Mouse (Mus musculus): ENCODE results near the gene Ext2.

The Ext2 gene

DNA sequence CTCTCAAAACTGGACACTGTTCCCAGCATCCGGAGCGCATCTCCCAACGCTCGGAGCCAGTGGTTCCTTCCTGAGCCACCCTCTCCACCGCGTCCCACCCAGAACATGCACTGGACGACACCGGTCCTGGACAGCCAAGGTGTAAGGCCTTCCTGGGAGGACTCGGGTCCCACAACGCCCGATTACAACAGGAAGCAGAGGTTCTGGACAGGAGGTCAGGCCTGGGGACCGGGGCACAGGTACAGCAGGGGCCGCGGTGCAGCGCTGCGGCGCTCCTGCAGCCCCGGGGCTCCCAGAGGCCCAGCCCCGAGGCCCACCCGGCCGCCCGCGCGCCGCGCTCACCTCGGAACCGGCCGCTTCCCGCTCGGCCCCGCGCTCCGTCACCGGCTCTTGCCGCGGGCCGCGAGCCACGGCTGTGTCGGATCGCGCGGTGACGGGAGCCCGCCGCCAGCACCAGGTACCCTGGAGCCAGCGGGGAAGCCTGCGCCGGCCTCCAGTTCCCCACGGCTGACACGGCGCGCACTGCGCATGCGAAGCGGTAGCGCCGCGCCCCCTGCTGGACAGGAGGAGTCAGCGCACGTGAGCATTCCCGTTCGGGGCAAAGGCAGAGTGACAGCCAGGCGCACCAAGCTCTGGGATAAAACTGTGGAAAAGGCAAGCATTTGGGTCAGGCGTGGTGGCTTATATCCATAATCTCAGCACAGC, at the start of gene Ext2:
TSS of gene Ext2 (minus strand) at position 524 of the 705 bp plus-strand sequence.
- peak; percentile 96 for DNase-seq (ENCODE audit: low read depth)

DNA sequence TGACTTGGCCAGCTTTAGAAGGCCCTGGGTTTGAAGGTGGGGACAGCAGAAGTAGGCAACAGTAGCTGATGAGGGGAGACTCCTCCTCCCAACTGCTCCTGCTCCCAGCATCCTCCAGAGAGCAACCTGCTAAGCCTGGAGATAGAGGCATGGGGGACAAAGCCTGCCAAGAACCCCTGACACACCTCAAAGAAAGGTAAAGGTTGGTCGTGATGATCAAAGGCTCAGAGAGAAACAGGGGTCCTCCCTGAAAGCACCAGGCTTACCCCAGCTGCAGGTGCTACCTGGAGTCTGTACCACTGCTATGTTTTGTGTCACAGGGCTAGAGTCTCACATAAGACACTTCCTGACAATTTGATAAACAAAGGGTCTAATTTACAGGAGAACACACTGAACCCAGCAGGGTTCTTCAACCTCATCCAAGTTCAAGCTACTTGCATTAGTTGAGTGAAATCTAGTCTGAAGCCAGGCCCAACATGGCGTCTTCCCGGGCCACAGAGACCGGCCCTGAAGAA, 49.1 kb upstream of the Ext2 start:
- DNase-seq (ENCODE audit: low read depth): no peak

DNA sequence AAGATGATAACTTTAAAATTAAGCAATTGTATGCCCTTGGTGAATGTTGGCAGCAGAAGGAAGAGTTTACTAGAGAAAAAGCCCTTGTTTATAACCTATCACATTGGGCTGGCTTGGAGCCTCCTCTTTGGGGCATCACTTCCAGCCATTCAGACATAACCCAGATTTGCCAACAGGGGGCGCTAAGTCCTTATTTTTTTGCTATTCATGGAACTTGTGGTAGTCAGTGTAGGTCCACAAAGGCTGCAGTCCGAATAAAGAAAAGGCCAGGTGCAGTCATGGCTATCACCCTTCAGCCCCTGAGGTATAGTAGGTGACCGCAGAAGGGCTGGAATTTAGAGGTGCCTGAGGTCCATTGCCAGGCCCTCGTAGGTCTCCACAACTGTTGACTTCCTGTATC, 48.5 kb upstream of the Ext2 start:
- peak; percentile 87 for DNase-seq (ENCODE audit: low read depth)

DNA sequence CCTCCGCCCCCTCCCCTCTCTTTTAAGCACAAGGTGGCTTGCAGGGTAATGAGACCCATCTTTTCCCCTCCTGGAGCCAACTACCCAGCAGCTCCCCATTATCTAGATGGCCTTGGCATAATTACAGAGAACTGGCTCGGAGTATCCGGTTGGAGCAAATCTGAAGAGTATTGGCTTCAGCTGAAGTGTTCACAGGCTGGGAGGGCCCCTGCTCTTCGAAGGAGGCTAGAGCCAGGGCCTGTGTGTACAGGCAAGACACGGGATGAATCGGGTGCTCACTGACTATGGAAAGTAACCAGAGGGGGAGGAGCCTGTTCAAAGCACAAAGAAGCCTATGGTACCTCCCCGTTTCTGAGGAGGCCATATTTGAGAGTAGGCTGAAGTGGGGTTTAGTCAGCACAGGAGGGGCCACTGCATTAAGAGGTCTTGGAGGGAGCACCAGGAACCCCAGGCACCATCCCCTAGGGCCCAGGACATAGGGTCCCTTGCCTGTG, 46.8 kb upstream of the Ext2 start, which contains the start of gene Accsl:
TSS of gene Accsl (minus strand) at position 51 of the 494 bp plus-strand sequence.
- DNase-seq (ENCODE audit: low read depth): peak; percentile 41

DNA sequence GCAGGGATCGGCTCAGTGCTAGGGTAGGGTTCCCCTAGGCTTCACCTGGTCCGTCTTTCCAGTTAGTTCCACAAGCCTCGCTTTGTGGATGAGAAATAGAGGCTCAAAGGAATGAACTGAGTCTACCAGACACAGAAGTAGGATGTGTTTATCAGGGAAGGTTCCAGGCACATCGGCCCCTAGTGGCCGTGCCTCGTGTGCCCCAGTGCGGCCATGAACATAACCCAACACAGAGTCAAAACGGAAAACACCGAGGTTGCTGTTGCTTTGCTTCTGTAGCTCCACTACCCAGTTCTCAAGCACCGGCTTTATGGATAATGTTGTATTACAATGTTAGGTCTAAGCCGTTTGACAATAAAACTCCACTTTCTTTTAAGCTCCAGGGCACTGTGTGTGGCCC, 46.2 kb upstream of the Ext2 start:
- DNase-seq (ENCODE audit: low read depth): no peak

DNA sequence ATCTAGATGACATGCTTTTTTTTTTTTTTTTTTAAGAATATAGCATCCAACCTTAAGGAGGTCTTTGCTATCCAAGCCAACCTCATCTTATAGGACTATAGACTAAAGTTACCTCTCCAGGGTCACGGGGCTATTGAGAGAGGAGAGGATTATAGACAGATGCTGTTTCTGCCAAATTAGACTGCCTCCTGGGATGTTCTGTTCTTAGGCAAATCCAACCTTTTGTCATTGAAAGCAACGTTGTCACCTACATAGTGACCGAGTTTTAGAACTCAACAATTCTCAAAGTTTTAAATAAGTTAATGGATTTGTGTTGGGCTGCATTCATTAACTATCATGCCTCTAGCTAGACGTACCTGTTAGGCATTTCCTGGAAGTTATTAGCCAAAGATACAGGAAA, 40.9 kb upstream of the Ext2 start:
- DNase-seq (ENCODE audit: low read depth): no peak

DNA sequence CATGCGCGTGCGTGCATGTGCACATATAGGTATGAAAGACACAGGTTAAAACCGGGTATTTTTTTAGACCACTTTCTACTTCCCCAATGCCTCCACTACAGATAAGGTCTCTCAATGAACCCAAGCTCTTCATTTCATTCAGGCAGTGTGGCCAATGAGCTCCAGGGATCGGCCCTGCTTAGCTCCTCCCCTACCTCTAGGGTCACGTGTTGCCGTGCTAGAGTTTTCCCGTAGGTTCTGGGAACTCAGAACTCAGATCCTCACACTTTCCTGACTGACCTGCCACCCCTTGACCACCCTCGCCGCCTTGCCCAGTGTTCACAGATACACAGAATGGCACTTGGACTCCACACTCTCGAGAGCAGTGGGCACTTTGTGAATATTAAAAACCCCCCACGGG, 36.5 kb upstream of the Ext2 start:
- DNase-seq (ENCODE audit: low read depth): no peak

DNA sequence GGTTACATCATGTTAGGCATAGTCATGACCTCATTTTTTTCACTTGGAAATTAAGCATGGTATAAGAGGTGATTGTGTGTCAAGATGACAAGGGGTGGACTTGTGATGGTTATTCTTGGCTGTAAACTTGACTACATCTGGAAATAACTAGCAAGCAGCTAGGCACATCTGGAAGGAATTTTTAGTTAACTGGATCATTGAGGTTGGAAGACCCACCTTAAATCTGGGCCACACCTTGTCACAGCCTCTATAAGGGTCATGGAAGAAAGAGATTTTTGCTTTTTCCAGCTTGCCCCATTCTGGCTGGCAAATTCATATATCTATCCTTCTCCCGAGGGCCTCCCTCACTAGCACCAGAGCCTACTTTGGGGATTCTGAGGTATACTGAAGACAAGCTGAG, 28.9 kb upstream of the Ext2 start:
- DNase-seq (ENCODE audit: low read depth): peak; percentile 13

DNA sequence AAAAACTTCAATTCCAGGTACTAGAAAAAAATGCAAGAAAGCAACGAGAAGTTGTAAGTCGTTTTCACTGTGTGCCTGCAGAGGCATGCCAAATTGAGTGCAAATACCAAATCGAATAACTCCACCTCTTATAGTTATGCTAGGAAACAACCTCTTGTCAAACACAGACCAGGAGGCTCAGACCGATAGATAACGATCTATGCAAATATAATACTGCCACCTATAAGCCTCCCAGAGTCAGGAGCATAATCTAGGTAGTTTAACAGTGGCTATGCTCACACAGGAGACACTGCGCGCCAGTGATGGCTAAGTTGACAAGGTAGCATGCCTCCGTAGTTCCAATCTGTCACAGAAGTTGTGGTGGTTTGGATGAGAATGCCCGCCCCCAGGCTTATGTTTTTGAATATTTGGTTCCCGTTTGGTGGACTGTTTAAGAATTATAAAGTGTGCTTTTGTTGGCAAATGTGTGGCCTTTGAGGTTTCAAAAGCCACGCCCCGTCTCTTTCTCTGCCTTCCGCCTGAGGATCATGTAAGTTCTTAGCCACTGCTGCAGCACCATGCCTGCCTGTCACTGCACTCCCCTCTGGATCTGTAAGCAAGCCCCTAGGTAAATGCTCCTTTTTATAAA, 28.1 kb upstream of the Ext2 start:
- DNase-seq (ENCODE audit: low read depth): peak; percentile 11

DNA sequence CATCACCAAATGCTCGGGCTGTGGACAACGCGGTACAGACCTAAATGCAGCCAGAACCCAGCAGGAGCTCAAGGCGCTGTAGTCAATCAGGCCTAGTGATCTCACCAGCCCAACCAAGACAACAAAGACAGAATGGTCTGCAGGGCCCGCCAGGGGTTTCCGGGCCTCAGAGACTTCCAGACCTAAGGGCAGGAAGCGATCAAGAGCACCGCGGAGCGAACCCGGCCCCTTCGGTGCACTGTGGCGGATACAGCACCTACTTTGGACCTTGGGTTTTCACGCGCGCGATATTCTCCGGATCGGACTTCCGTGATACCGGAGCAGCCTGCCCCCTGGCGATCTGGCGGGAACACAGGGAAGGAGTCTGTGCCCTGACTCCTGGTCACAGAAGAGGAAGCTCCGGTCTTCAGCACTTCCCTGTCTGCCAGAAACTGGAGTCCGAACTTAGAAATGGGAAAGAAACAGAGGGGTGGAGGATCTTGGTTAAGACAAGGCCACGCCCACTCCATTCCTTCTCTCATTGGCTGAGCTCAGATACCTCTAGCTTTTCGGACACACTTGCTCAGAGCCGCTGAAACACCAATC, 27.2 kb upstream of the Ext2 start, which contains the start of gene Accs:
TSS of gene Accs (minus strand) at position 439 of the 585 bp plus-strand sequence.
- DNase-seq (ENCODE audit: low read depth): peak; percentile 89

DNA sequence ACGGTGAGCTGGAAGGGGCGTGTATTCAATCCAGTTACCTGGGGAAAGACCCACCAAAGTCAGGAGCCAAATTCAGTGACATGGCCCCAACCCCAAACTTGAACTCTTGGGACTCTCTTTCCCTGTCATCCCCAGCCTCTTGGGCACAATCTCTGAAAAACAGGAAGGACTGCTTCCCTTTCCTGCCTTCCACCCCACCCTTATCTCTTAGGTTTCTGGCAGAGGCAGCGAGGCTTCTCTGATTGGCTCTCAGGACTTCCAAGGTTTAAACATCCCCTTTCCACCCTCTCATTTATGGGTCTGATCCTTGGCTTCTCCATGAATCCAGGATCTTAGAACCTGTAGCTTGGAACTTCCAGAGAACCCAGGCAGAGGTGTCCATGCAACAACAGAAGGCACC, 19.0 kb upstream of the Ext2 start:
- no peak for DNase-seq (ENCODE audit: low read depth)

DNA sequence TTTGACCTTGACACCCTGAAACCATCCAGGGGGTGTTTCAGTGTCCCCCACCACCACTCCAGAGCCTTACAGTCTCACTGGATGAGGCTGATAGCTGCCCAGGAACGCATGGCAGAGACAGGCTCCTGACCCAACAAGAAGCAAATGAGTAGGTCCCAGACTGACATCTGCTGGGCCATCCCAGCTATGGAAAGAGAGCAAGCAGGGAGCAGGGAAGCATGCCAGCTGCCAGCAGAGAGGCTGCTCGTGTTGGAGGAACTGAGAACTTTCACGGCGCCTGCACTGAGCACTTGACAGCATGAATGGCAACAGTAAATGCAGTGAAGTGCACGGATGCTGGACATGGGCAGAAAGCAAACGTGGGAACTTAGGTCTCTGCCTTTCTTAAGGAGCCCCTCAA, 17.7 kb upstream of the Ext2 start:
- no peak for DNase-seq (ENCODE audit: low read depth)

DNA sequence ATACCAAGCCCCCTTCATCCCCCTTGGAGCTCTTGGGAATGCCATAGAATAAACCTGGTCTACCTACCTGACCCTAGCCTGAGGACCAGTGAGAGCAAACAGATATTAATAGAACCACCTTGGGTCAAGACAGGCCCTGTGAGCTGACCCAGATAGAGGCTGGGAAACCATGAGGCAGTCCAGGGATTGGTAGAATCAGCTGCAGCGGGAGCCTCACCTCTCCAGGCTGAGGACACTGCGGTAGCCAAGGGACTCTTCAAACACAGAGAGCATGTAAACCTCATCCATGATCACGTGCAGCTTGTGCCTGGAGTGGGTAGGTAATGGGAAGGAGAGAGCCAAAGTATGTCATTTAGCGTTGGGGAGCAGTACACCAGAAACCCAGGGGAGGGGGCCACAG, 16.6 kb upstream of the Ext2 start:
- no peak for DNase-seq (ENCODE audit: low read depth)

DNA sequence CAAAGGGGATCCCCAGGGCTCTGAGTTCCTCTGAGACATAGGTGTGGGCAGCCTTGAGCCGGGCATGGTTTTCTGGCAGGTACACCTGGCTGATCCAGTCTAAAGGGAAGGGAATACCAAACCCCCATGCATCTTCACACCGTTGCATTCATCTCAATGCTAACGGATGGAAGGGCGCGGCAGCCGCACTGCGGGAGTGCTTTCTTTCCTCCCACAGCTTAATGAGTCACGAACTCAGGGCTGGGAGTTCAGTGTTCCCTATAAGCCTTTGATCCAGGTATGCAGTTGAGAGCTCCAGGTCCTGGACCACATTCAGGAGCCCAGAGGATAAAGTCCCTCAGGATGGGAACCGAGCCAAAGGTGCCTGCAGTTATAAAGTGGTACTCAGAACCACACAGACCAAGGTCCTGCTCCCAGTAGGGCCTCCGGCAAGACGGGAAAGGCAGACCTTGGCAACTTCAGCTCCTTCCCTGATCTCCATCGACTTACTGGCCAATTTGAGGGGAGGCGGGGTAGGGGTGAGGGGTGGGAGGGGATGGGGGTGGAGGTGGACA, 13.9 kb upstream of the Ext2 start:
- no peak for DNase-seq (ENCODE audit: low read depth)

DNA sequence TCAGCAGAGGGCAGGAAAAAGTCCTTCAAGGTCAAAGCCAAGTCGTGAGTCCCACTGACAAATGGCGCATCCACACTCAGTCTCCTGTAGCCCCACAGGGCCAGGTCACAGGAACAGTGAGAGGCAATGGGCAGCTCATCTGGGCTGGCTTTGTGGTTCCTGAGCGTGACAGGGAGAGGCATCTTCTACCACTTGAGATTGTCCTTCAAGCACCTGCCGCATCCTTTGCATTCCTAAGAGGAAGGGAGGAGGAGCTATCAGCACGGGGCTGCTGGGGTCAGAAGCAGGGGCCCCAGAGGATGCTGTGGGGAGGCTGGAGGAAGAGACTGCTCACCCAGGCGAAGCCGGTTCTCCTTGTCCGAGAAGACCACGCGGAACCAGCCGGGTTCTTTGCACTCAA, 13.2 kb upstream of the Ext2 start:
- DNase-seq (ENCODE audit: low read depth): no peak

DNA sequence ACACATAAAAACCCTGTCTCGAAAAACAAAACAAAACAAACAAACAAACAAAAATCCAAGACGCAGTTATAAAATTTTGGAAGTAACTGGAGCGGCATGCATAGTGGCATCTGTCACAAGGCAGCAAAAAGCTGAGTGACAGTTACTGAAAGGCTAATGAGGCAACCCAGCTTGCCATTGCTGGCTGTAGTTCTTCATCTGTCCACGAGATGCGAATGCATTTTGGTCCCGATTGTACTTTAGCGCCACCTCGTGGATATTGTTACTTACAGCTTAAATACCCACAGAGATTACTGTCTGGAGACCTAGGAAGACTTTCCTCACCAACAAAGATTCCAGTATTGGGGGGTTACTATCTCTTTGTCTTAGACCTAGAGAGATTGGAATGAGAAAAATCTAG, 1.2 kb upstream of the Ext2 start:
- DNase-seq (ENCODE audit: low read depth): peak; percentile 95

DNA sequence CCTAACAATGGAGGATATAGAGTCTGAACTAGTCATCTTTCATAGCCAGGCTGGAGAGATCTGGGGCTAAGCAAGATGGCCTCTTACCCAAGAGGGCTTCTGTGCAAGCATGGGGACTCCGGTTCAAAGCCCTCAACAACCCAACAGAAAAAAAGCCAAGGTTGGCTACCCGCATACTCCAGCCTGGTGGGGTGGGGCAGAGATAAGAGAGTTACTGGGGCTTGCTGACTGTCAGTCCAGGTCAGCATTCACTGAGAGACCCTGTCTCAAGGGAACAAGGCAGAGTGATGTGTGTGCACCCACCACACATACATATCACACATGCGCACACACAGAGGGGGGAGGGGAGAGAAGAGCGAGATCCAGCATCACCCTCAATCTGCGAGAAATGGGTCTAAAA, 4.6 kb downstream of the Ext2 start:
- DNase-seq (ENCODE audit: low read depth): no peak

DNA sequence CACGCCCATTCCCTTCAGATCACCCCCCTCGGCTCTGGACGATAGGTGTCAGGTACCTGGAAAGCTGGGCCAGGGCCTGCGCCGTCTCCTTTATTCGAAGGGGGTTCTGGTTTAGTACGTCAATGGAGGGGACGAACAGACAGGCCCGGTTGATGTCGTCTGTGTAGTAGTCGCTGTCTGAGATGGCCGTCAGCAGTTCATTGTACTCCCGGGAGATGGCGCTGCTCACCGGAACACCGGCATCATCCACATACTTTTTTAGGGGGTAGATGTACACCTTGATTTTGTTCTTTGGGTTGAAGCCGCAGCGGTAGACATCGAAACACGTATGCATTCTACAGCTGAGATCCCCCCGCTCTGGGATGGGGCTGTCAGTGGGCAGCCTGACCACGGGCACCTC, 9.0 kb downstream of the Ext2 start:
- DNase-seq (ENCODE audit: low read depth): no peak

DNA sequence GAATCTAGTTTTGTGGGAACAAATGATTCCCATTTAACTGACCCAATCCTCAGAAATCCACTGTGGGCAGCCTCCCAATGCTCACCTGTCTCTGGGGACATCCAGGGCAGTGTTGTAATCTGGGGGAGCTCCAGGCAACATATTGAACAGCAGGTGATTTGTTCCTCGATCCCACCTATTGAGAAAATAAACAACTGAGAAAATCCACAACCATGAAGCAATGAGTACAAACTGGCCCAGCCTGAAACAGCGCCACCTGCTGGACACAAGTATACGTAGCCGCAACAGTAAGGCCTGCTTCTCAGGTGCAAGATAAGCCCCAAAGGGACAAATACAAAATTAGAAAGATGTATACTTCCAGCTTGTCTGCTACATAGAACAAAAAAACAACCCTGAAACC, 10.6 kb downstream of the Ext2 start:
- DNase-seq (ENCODE audit: low read depth): peak; percentile 79

DNA sequence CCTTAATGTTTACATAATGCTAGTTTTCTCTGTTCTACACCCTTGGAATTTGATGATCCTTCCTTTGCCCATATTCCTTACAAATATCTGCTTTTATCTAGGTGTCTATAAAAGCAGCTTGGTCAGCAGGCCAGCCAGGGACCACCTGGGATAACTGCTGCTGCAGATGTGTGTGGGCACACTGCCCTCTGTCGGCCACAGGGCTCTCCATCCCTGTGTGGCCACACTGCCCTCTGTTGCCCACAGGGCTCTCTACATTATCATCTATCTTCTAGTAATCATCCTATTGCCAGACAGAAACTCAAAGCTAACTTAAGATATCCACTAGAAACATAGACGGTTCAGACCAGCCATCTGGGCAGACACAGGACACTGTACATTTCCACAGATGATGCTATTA, 12.4 kb downstream of the Ext2 start:
- DNase-seq (ENCODE audit: low read depth): peak; percentile 76

DNA sequence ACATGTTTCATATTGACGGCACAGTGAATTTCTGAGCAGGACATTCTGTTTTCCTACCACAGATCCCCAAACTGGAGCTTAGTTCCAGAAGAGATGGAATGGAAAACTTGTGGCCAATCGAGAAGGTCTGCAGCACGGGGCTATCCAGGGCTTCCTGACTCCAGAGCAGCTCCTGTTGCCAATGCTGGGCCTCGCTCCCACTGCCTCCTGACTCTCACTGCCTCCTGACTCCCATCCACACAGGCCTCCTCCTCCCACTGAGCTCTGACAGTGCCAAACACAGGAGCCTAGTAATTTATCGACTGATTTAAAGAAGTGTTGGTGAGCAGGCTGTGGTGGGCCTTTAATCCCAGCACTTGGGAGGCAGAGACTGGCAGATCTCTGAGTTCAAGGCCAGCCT, 14.3 kb downstream of the Ext2 start:
- DNase-seq (ENCODE audit: low read depth): no peak

DNA sequence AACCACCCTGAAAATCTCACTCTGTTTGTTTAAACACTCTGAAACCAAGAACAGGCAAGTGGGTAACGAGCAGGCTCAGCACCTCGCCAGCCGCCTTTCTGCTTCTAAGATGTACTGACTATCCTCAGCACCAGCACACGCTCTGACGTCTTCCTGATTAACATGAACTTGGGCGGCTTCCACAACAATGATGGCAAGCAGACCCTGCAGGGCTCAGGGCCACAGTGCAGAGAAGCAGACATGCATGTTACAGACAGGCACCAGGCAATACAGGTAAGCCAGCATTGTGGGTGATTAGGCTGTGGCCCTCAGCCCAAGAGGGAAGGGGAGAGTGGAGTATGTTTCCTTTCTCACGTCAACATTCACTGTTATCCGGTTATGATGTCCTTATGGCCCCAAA, 14.9 kb downstream of the Ext2 start:
- no peak for DNase-seq (ENCODE audit: low read depth)
